Mouse (Mus musculus): ENCODE data around the gene Phlda2. TPM values are rescaled to one million over a fixed set of nuclear protein-coding genes. Genes with fewer than 3 reads are reported as not detected.

The Phlda2 gene
- polyA plus RNA-seq, 1 experiment from 2014 or later: 0.85 TPM

DNA sequence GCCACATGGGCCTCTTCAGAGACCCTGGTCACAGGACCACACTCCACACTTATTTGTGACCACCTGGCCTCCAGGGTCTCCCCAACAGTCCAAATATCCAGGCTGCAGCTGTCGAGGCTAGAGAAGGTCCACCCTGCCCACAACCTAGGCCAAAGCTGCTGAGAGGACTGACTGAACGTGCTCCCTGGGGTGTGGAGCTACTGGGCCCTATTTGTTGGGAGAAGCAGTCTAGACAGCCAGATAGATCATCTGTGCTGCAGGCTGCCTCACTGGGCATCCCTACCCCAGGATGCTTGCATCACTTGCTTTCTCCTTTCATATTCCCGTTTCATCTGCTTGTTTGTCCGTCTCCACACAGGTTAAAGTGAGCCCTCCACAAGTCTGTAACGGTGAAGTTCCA, 40.4 kb downstream of the Phlda2 start:
- 80% methylated on average over 5 of the region's 5 CpGs for WGBS
- Histone ChIP-seq H3K4me2 (ENCODE audit: low read depth) (no peak overlapping the region), H3K36me3 (ENCODE audit: control insufficient read depth, insufficient read depth, low read length) (no peaks in the 10 kb centered on the region), H3K9ac (ENCODE audit: low read length) (no peak overlapping the region), H3K9me3 (ENCODE audit: control insufficient read depth, low read length) (peaks cover 11% of the 10 kb centered on the region), H3K27me3 (ENCODE audit: control insufficient read depth, insufficient read depth, low read length) (0 out of 2 replicates have a peak, but pooled peaks cover 4% of the 10 kb centered on the region), H3K27ac (ENCODE audit: low read depth, low read length) (no peak overlapping the region), H3K4me3 (ENCODE audit: low read depth, low read length) (no peak overlapping the region), H3K4me1 (ENCODE audit: control insufficient read depth, insufficient read depth, low read length) (peaks cover 3% of the 10 kb centered on the region; the same call in 1 of the 2 replicates)
- ATAC-seq (ENCODE audit: insufficient read depth, low FRiP score, low TSS enrichment): no peak
- DNase-seq (ENCODE audit: low spot score): no peak

DNA sequence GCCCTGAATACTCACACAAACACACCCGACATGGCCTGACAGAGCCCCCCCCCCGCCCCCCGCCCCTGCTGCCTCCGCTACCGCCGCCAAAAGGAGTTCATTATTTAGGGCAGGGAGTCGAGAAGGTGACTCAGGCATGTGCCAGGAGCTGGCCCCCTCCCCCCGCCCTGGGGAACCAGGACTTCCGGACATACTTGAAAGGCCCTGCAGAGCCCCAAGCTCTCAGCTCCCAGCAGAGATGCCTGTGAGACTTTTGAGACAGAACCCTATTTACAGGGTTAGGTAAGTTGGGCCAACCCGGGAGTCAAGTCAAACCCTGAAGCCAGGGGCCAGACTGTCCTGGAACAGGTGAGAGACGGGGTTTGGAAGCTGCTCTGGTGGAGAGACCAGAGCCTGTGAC, 41.0 kb downstream of the Phlda2 start:
- DNase-seq (ENCODE audit: low spot score): no peak
- Histone ChIP-seq H3K27ac (ENCODE audit: low read depth, low read length) (no peak overlapping the region), H3K4me3 (ENCODE audit: low read depth, low read length) (no peak overlapping the region), H3K36me3 (ENCODE audit: control insufficient read depth, insufficient read depth, low read length) (no peaks in the 10 kb centered on the region), H3K9me3 (ENCODE audit: control insufficient read depth, low read length) (peaks cover 11% of the 10 kb centered on the region), H3K4me1 (ENCODE audit: control insufficient read depth, insufficient read depth, low read length) (peaks cover 3% of the 10 kb centered on the region; the same call in 1 of the 2 replicates), H3K4me2 (ENCODE audit: low read depth) (no peak overlapping the region; the same call in 1 of the 2 replicates), H3K9ac (ENCODE audit: low read length) (no peak overlapping the region; the same call in 1 of the 2 replicates), H3K27me3 (ENCODE audit: control insufficient read depth, insufficient read depth, low read length) (0 out of 2 replicates have a peak, but pooled peaks cover 4% of the 10 kb centered on the region)
- 37% methylated on average over 11 of the region's 11 CpGs for WGBS
- no peak for ATAC-seq (ENCODE audit: insufficient read depth, low FRiP score, low TSS enrichment)

DNA sequence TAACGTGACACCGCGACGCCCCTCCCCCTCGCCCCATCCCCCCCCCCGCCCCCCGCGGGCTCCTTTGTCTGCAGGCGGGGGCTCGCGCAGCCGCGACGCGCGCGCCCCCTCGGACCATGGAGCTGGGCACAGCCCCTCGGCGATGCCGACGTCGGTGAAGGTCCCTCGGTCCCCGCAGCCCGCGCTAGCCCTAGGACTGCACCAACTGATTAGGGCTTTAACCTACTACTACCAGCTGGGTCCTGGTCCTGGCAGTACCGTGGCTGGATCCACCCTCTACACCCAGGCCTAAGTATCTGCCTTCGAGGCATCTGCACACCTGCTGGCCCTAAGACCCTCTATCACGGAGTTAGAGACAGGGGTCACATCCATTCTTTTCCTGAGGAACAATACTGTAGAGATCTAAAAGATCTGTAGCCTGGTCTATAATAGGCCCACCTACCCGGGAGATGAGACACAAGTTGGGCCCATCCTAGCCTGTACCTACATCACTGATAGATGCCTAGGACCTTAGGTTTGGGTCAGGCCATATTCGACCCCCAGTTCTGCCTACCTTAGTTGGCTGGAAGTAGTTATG, 41.6 kb downstream of the Phlda2 start:
- WGBS: 32% methylated on average over 18 of the region's 32 CpGs
- peak; percentile 54 for ATAC-seq (ENCODE audit: insufficient read depth, low FRiP score, low TSS enrichment)
- Histone ChIP-seq H3K36me3 (ENCODE audit: control insufficient read depth, insufficient read depth, low read length) (no peaks in the 10 kb centered on the region), H3K4me2 (ENCODE audit: low read depth) (peak overlapping the region; percentile 30), H3K9ac (ENCODE audit: low read length) (peak overlapping the region; percentile 23; the same call in 1 of the 2 replicates), H3K27me3 (ENCODE audit: control insufficient read depth, insufficient read depth, low read length) (0 out of 2 replicates have a peak, but pooled peaks cover 4% of the 10 kb centered on the region), H3K4me1 (ENCODE audit: control insufficient read depth, insufficient read depth, low read length) (peaks cover 3% of the 10 kb centered on the region; the same call in 1 of the 2 replicates), H3K4me3 (ENCODE audit: low read depth, low read length) (no peak overlapping the region; the same call in 1 of the 2 replicates), H3K9me3 (ENCODE audit: control insufficient read depth, low read length) (peaks cover 11% of the 10 kb centered on the region), H3K27ac (ENCODE audit: low read depth, low read length) (no peak overlapping the region; the same call in 1 of the 2 replicates)
- no peak for DNase-seq (ENCODE audit: low spot score)

DNA sequence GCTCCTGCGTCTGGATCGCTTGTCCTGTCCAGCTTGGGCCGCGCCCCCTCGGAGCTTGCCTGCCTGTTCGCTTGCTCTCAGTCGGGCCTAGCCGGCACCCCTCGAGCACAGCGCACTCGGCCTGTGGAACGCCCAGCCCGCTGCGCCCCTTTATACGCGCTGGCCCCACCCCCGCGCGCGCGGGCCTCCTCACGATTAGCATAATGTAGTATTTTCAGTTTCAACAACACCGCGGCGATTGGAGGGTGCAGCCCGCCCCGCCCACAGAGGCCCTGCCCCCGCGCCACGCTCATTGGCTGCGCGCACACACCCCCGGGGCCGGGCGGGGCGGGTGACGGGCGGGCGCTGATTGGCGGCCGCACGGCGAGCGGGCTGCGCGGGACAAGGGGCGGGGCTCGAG, 42.1 kb downstream of the Phlda2 start, which contains the start of gene Cdkn1c:
Gene Cdkn1c (minus strand): TSS at position 177 of the 400 bp plus-strand sequence.
- H3K4me1 ChIP-seq (ENCODE audit: control insufficient read depth, insufficient read depth, low read length): peaks cover 3% of the 10 kb centered on the region; the same call in 1 of the 2 replicates
- 0 out of 2 replicates have a peak, but pooled peaks cover 4% of the 10 kb centered on the region for H3K27me3 ChIP-seq (ENCODE audit: control insufficient read depth, insufficient read depth, low read length)

DNA sequence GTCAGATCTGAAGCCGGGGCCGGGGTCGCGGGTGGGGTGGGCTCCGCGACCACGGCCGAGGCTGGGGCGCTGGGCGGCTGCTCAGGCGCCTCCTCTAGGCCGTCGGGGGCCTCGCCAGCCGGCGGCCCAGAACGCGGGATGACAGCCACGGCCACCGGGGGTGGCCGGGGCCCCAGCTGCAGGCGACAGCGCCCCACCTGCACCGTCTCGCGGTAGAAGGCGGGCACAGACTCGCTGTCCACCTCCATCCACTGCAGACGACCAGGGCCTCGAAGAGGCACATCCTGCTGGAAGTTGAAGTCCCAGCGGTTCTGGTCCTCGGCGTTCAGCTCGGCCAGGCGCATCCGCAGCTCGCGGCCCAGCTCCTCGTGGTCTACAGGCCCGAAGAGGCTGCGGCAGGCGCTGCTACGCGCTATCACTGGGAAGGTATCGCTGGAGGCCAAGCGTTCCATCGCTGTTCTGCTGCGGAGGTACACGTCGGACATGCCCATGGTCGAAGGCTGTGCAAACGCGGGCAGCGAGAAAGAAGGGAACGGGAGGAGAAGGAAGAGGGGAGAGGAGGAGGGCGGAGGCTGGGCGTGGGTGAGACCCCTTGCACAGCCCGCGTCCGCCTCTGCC, 42.6 kb downstream of the Phlda2 start:
- H3K4me2 ChIP-seq (ENCODE audit: low read depth): peak overlapping the region; percentile 57
- WGBS: 30% methylated on average over 57 of the region's 60 CpGs
- H3K36me3 ChIP-seq (ENCODE audit: control insufficient read depth, insufficient read depth, low read length): no peaks in the 10 kb centered on the region
- DNase-seq (ENCODE audit: low spot score): no peak
- H3K9me3 ChIP-seq (ENCODE audit: control insufficient read depth, low read length): peaks cover 11% of the 10 kb centered on the region
- H3K4me3 ChIP-seq (ENCODE audit: low read depth, low read length): peak overlapping the region; percentile 68
- H3K27me3 ChIP-seq (ENCODE audit: control insufficient read depth, insufficient read depth, low read length): 0 out of 2 replicates have a peak, but pooled peaks cover 4% of the 10 kb centered on the region
- H3K9ac ChIP-seq (ENCODE audit: low read length): peak overlapping the region; percentile 88
- ATAC-seq (ENCODE audit: insufficient read depth, low FRiP score, low TSS enrichment): 0 out of 2 replicates have a peak, but pooled peaks have one; percentile 10
- peak overlapping the region; percentile 82 for H3K27ac ChIP-seq (ENCODE audit: low read depth, low read length)
- peaks cover 3% of the 10 kb centered on the region; the same call in 1 of the 2 replicates for H3K4me1 ChIP-seq (ENCODE audit: control insufficient read depth, insufficient read depth, low read length)

More for the DNA sequence above, 42.1 kb downstream of the Phlda2 start, which contains the start of gene Cdkn1c:
- Histone ChIP-seq H3K4me3 (ENCODE audit: low read depth, low read length) (peak within 1 kb of the TSS; percentile 68), H3K36me3 (ENCODE audit: control insufficient read depth, insufficient read depth, low read length) (no peaks in the 10 kb centered on the region), H3K4me2 (ENCODE audit: low read depth) (peak within 1 kb of the TSS; percentile 57), H3K9me3 (ENCODE audit: control insufficient read depth, low read length) (peaks cover 11% of the 10 kb centered on the region), H3K9ac (ENCODE audit: low read length) (peak within 1 kb of the TSS; percentile 88), H3K27ac (ENCODE audit: low read depth, low read length) (peak within 1 kb of the TSS; percentile 82)
- WGBS: 26% methylated on average over 25 of the region's 48 CpGs
- peak; percentile 93 for DNase-seq (ENCODE audit: low spot score)
- peak; percentile 75 for ATAC-seq (ENCODE audit: insufficient read depth, low FRiP score, low TSS enrichment)

DNA sequence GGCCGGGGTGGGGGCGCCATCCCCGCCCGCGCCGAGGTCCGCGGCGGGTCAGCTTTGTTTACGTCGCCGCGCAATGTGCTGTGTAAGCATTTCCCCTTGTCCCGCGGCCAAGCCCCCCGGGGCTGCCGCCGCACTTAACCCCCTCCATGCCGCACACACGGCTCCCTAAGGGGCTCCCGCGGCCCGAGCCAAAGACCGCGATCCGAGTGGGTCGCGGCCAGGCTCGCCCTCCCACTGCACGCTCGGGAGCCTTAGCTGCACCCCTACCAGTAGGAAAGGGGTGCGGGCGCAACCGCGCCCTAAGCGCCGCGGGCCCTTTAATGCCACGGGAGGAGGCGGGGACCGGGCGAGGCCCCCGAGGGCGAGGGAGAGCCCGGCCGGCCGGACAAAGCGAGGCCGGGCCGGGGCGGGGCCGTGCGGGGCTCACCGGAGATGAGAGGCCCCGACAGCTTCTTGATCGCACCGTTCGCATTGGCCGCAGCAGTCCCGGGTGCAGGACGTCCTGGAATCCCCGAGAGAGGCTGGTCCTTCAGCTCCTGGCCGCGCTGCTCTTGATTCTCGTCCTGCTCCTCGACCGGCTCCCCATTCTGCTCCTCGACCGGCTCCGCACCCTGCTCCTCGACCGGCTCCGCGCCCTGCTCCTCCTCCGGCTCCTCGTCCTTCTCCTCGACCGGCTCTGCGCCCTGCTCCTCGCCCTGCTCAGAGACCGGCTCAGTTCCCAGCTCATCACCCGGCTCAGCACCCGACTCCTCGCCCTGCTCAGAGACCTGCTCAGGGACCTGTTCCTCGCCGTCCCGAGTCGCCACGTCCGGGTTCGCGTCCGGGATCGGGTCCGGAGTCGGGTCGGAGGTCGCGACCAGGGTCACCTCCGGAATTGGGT, 43.4 kb downstream of the Phlda2 start:
- Histone ChIP-seq H3K9ac (ENCODE audit: low read length) (peak overlapping the region; percentile 88), H3K4me2 (ENCODE audit: low read depth) (peak overlapping the region; percentile 57), H3K36me3 (ENCODE audit: control insufficient read depth, insufficient read depth, low read length) (no peaks in the 10 kb centered on the region), H3K4me1 (ENCODE audit: control insufficient read depth, insufficient read depth, low read length) (peaks cover under 1% of the 10 kb centered on the region; the same call in 1 of the 2 replicates), H3K4me3 (ENCODE audit: low read depth, low read length) (peak overlapping the region; percentile 68), H3K27ac (ENCODE audit: low read depth, low read length) (peak overlapping the region; percentile 82), H3K9me3 (ENCODE audit: control insufficient read depth, low read length) (peaks cover 11% of the 10 kb centered on the region), H3K27me3 (ENCODE audit: control insufficient read depth, insufficient read depth, low read length) (0 out of 2 replicates have a peak, but pooled peaks cover 2% of the 10 kb centered on the region)
- 26% methylated on average over 79 of the region's 100 CpGs for WGBS
- DNase-seq (ENCODE audit: low spot score) (peak; percentile 57), ATAC-seq (ENCODE audit: insufficient read depth, low FRiP score, low TSS enrichment) (no peak)

DNA sequence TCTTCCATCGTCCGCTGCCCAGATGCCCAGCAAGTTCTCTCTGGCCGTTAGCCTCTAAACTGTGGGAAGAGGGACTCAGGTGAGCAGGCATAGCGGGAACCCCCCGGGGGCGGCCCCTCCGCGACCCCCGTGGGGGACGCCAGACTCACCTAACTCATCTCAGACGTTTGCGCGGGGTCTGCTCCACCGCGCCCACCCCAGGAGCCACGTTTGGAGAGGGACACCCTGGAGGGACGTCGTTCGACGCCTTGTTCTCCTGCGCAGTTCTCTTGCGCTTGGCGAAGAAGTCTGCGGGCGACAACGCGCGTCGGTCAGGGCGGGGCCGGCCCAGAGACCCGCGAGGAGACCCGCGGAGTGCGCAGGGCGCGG, 44.0 kb downstream of the Phlda2 start:
- 28% methylated on average over 37 of the region's 38 CpGs for WGBS
- no peak for ATAC-seq (ENCODE audit: insufficient read depth, low FRiP score, low TSS enrichment)
- Histone ChIP-seq H3K4me2 (ENCODE audit: low read depth) (peak overlapping the region; percentile 57), H3K4me1 (ENCODE audit: control insufficient read depth, insufficient read depth, low read length) (no peaks in the 10 kb centered on the region), H3K4me3 (ENCODE audit: low read depth, low read length) (peak overlapping the region; percentile 68), H3K27me3 (ENCODE audit: control insufficient read depth, insufficient read depth, low read length) (no peaks in the 10 kb centered on the region), H3K36me3 (ENCODE audit: control insufficient read depth, insufficient read depth, low read length) (no peaks in the 10 kb centered on the region), H3K9me3 (ENCODE audit: control insufficient read depth, low read length) (peaks cover 11% of the 10 kb centered on the region), H3K27ac (ENCODE audit: low read depth, low read length) (peak overlapping the region; percentile 82), H3K9ac (ENCODE audit: low read length) (peak overlapping the region; percentile 88)
- DNase-seq (ENCODE audit: low spot score): peak; percentile 43

All from neural tube, embryonic 11.5 days (tissue).